Mouse (Mus musculus) cerebellum, postnatal 4 days (tissue): ENCODE measurements at regions not wholly inside any gene's neighbourhood (a gene's known extent, or its start where the extent isn't known, plus 50 kb on each side); places are given as distances from the start of the nearest gene placed in this dataset.
"Not testable (repeated sequence)": the region's sequence is repeated elsewhere in the genome, so short reads cannot be mapped to it uniquely, and the experiment has no call there.

ENCODE experiments used
- DNase-seq, 2 experiments: peaks; one replicate each; pipeline ENCODE4 v3.0.0; 2022; ENCODE audit warnings: low spot score in 2 of 2, mixed read lengths in 1 of 2

- DNase-seq = no peak
These were observed 88.8 kb upstream of the Zfp746 start for GRCm38 (mm10) chr6:48175234-48175633.

GRCm38 (mm10) chr6:48172769-48173168, 86.4 kb upstream of the Zfp746 start:
- DNase-seq = not testable (repeated sequence)

- no peak for DNase-seq
These were observed 50.5 kb upstream of the Zfp746 start for GRCm38 (mm10) chr6:48136851-48137250.
